Mouse (Mus musculus): ENCODE data around the gene Tbcd.

DNA sequence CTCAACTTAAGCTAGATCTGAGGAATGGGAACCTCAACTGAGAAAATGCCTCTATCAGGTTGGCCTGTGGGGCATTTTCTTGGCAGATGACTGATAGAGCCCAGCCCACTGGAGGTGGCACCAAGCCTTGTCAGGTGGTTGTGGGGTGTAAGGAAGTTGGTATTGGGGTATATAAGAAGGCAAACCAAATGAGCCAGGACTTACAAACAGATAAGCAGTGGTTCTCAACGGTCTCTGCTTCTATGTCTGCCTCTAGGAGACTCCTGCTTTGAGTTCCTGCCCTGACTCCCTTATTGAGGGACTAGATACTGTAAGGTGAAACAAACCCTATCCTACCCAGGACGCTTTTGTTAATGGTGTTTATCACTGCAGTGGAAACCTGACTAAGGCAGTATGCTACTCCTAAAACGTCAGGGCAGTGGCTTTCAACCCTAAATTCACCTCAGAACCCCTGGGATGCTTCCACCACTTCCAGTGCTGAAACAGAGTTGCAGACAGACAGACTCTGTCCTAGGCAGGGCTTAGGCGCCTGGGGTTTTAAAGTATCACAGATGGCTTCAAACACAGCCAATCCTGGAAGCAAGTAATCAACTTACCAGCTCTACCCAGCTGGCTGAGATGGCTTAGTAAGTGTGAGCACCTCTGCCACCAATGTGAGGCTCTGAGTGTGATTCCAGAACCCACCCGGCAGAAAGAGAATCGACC, 204.2 kb downstream of the Tbcd start:
- TF ChIP-seq CTCF (IDR thresholded peaks at IDR 0.05; ENCODE audit: low read depth, low read length): no peak
- TF ChIP-seq POLR2A (IDR thresholded peaks at IDR 0.05; ENCODE audit: extremely low read depth, insufficient read depth, low read length): no peak
